Mouse (Mus musculus) liver, embryonic 16.5 days (tissue): ENCODE data around the gene Sez6. TPM values are rescaled to one million over a fixed set of nuclear protein-coding genes. Genes with fewer than 3 reads are reported as not detected.

ENCODE experiments used
- ATAC-seq: fragments of 200-750 bp; cut with Nextera tagmentation; 2 replicates; pipeline ENCODE4 v1.8.0; 2017; ENCODE audit warnings: low read depth, mild to moderate bottlenecking, moderate number of reproducible peaks, moderate library complexity
- H3K27ac ChIP-seq: fragments of 300-500 bp; sonication (generic); 2 replicates; pipeline ENCODE4 v1.5.1; 2014; ENCODE audit warnings: mild to moderate bottlenecking, low read length
- H3K27me3 ChIP-seq: fragments of 300-500 bp; sonication (generic); 2 replicates; pipeline ENCODE4 v1.6.1; 2014; ENCODE audit warnings: low read depth, low read length, mixed read lengths; ENCODE audit not compliant: control insufficient read depth, insufficient read depth
- H3K36me3 ChIP-seq: fragments of 300-500 bp; sonication (generic); 2 replicates; pipeline ENCODE4 v1.6.1; 2014; ENCODE audit warnings: mild to moderate bottlenecking; ENCODE audit not compliant: control insufficient read depth, insufficient read depth
- H3K4me1 ChIP-seq: fragments of 300-500 bp; sonication (generic); 2 replicates; pipeline ENCODE4 v1.6.1; 2014; ENCODE audit warnings: low read depth, low read length, mixed read lengths; ENCODE audit not compliant: control insufficient read depth
- H3K4me2 ChIP-seq: fragments of 300-500 bp; sonication (generic); 2 replicates; pipeline ENCODE4 v1.6.1; 2014; ENCODE audit warnings: low read depth, low read length, mixed read lengths
- H3K4me3 ChIP-seq: fragments of 300-500 bp; sonication (generic); 2 replicates; pipeline ENCODE4 v1.5.1; 2014; ENCODE audit warnings: low read depth, mild to moderate bottlenecking, low read length
- H3K9ac ChIP-seq: fragments of 300-500 bp; sonication (generic); 2 replicates; pipeline ENCODE4 v1.6.1; 2014; ENCODE audit warnings: low read depth, low read length
- H3K9me3 ChIP-seq: fragments of 300-500 bp; sonication (generic); replicated peaks from 2 replicates; pipeline ENCODE4 v1.6.1; 2016; ENCODE audit warnings: low read length; ENCODE audit not compliant: control insufficient read depth
- WGBS: fragments of 180-500 bp; shearing (Covaris S2); extraction: QIAGEN DNeasy Blood & Tissue Kit; methylation state at CpG from one replicate; pipeline ENCODE4 v1.1.7; 2014; ENCODE audit not compliant: insufficient replicate concordance; 5-methylcytosine and 5-hydroxymethylcytosine counted together
- polyA plus RNA-seq: library from polyadenylated mRNA; unstranded; fragments of >200 nt; fragmentation: Nextera tagmentation; extraction: Ambion mirVana; gene quantifications from 2 replicates; pipeline ENCODE4 v1.2.1, GENCODE M21; 2015

Sez6 gene
- polyA plus RNA-seq, 1 experiment from 2014 or later: 0.17 TPM

DNA sequence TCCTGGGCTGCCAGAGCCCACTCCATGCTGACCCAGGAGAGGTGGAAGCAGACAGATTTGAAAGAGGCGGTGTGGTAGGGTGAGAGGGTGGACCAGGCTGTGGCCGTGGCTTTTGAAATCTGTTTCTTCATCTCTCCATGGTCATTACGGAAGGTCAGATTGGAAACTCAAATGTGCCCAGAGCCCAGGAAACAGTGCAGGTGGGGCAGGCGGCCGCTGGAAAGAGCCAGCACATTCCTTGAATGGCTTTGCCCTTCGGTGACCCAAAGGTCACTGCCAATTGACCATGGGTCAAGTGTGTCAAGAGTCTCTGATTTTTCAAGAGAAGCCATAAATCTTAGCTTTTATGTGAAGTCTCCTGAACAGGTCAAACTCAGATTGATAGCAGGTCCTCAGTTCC is 17.1 kb upstream of the Sez6 start:
- Histone ChIP-seq H3K27ac (no peak overlapping the region), H3K36me3 (no peaks in the 10 kb centered on the region), H3K4me1 (no peaks in the 10 kb centered on the region), H3K27me3 (peaks cover 36% of the 10 kb centered on the region), H3K9me3 (no peaks in the 10 kb centered on the region), H3K4me2 (no peak overlapping the region), H3K9ac (no peak overlapping the region), H3K4me3 (no peak overlapping the region)
- WGBS: 50% methylated on average over 6 of the region's 6 CpGs
- ATAC-seq: no peak

GRCm38 (mm10) chr11:77914598-77915260 is 15.9 kb upstream of the Sez6 start:
- H3K4me3 ChIP-seq: no peak overlapping the region
- WGBS: 7% methylated on average over 32 of the region's 32 CpGs
- no peak overlapping the region for H3K27ac ChIP-seq
- H3K4me2 ChIP-seq: no peak overlapping the region
- ATAC-seq: no peak
- H3K9ac ChIP-seq: no peak overlapping the region
- no peaks in the 10 kb centered on the region for H3K36me3 ChIP-seq
- H3K9me3 ChIP-seq: no peaks in the 10 kb centered on the region
- no peaks in the 10 kb centered on the region for H3K4me1 ChIP-seq
- peaks cover 36% of the 10 kb centered on the region for H3K27me3 ChIP-seq

DNA sequence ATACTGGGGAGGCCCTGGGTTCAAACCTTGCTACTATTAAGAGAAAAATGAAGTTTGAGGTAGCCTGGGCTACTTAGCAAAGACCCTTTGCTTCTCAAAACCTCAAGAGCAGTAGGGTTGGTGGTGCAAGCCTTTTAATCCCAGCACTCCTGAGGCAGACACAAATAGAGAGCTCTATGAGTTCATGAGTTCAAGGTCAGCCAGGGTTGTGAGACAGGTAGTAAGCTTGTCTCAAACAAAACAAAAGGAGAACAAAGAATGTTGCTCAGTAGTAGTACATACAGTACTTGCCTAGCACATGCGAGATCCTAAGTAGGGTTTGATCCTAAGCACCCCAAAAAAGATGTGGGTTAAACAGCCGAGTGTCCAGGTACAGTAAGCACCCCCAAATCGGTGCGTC is 13.9 kb upstream of the Sez6 start:
- H3K9me3 ChIP-seq: no peaks in the 10 kb centered on the region
- no peak overlapping the region for H3K27ac ChIP-seq
- no peak overlapping the region for H3K4me3 ChIP-seq
- peaks cover 36% of the 10 kb centered on the region for H3K27me3 ChIP-seq
- H3K4me2 ChIP-seq: no peak overlapping the region
- no peak overlapping the region for H3K9ac ChIP-seq
- 54% methylated on average over 4 of the region's 4 CpGs for WGBS
- H3K36me3 ChIP-seq: no peaks in the 10 kb centered on the region
- no peak for ATAC-seq
- H3K4me1 ChIP-seq: no peaks in the 10 kb centered on the region

- peaks cover 36% of the 10 kb centered on the region for H3K27me3 ChIP-seq
- 48% methylated on average over 10 of the region's 10 CpGs for WGBS
Measured at GRCm38 (mm10) chr11:77917166-77917565, 13.4 kb upstream of the Sez6 start.

DNA sequence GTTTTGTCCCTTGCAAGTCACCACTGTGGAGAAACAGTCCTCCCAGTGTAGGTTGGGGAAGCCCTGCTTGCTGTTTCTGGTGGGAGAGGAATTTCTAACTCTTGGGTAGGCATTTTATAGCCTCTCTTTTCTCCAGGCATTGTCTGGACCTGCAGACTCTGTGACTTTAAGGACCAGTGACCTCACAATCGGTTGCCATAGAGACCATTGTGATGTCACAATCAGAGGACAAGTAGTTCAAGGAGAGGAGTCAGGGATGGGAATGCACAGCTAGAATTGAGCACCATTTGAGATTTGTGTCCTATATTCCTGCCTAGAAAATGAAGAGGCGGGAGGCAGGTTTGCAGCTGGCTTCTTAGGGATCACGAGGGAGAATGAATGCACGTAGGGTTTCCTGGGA is 7.3 kb upstream of the Sez6 start:
- Histone ChIP-seq H3K27ac (no peak overlapping the region), H3K9ac (no peak overlapping the region), H3K36me3 (no peaks in the 10 kb centered on the region), H3K9me3 (no peaks in the 10 kb centered on the region), H3K4me2 (no peak overlapping the region), H3K27me3 (no peaks in the 10 kb centered on the region; the same call in none of the 2 replicates), H3K4me3 (no peak overlapping the region), H3K4me1 (no peaks in the 10 kb centered on the region)
- 58% methylated on average over 4 of the region's 4 CpGs for WGBS
- ATAC-seq: no peak

More at GRCm38 (mm10) chr11:77917166-77917565, 13.4 kb upstream of the Sez6 start:
- H3K4me1 ChIP-seq: no peaks in the 10 kb centered on the region
- no peak overlapping the region for H3K4me2 ChIP-seq
- no peak overlapping the region for H3K4me3 ChIP-seq
- H3K9me3 ChIP-seq: no peaks in the 10 kb centered on the region
- no peak overlapping the region for H3K27ac ChIP-seq
- ATAC-seq: no peak
- H3K9ac ChIP-seq: no peak overlapping the region
- no peaks in the 10 kb centered on the region for H3K36me3 ChIP-seq

DNA sequence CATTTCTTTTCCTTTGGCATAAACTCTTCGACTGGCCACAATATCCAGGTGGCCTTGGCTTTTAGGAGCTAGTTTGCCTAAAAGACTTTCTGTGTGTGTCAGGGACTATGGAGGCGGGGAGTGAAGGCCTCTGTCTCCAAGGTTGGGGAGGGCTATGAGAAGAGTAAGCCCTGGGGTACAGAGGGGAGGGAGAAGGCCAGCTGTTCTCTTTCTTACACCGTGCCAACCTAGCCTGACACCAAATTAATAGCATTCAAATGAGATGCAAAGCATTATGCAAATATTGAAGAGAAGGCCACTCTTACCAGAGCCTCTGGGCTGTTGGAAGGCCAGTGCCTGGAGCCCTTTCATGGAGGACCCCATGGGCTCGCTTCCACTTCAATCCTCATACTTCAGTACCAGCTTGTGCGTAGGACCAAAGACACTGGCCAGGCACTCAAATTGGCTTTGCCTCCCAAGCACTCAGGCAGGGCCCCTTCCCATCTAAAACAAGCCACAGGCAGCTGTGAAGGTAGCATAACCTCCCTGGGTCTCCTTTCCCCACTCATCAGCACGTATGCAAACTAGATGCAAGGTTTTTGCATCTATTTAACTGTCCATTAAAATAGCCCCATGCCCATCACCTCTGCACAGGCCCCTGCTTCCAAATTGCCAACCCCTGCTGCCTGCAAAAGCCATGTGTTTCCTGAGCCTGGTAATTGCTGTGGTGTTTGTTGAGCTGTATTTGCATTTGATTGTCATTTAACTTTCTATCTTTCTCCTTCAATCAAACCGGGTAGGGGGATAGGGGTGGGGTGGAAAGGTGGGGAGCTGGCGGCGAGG is 4.6 kb upstream of the Sez6 start:
- Histone ChIP-seq H3K36me3 (no peaks in the 10 kb centered on the region), H3K27me3 (peaks cover 20% of the 10 kb centered on the region), H3K4me3 (no peak overlapping the region), H3K4me1 (no peaks in the 10 kb centered on the region; the same call in 1 of the 2 replicates), H3K9ac (no peak overlapping the region), H3K9me3 (no peaks in the 10 kb centered on the region), H3K27ac (no peak overlapping the region), H3K4me2 (no peak overlapping the region)
- ATAC-seq: no peak
- WGBS: 32% methylated on average over 9 of the region's 9 CpGs

- Histone ChIP-seq H3K4me3 (no peak overlapping the region), H3K27me3 (peaks cover 26% of the 10 kb centered on the region), H3K36me3 (no peaks in the 10 kb centered on the region), H3K4me1 (no peaks in the 10 kb centered on the region; the same call in 1 of the 2 replicates), H3K27ac (no peak overlapping the region), H3K4me2 (no peak overlapping the region), H3K9me3 (no peaks in the 10 kb centered on the region), H3K9ac (no peak overlapping the region)
- 16% methylated on average over 9 of the region's 9 CpGs for WGBS
- ATAC-seq: no peak
Measured at GRCm38 (mm10) chr11:77926666-77927065, 3.9 kb upstream of the Sez6 start.

DNA sequence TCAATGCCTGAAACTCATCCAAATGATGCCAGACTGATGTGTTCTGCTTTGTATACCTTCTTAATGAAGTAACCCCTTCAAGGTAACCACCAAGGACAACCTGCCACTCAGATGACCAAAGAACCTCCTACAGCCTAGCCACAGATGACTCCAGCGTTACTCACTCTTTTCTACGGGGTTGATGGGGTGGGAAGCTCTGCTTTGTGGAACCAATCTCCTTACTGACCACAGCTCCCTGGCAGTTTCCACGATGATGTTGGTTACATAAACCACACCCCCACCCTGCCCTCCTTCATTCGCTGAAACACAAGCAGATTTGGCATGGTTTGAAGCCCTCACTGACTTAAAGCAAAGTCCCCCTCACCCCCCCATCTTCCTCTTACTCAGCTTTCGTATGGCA is 2.8 kb upstream of the Sez6 start:
- WGBS: 51% methylated on average over 5 of the region's 5 CpGs
- Histone ChIP-seq H3K9ac (no peak overlapping the region), H3K36me3 (no peaks in the 10 kb centered on the region), H3K9me3 (no peaks in the 10 kb centered on the region), H3K27me3 (peaks cover 37% of the 10 kb centered on the region), H3K4me1 (no peaks in the 10 kb centered on the region; the same call in 1 of the 2 replicates), H3K4me3 (no peak overlapping the region), H3K4me2 (no peak overlapping the region), H3K27ac (no peak overlapping the region)
- no peak for ATAC-seq
